Mouse (Mus musculus) midbrain, embryonic 16.5 days (tissue): ENCODE data around the gene Csf2. TPM values are rescaled to one million over a fixed set of nuclear protein-coding genes. Genes with fewer than 3 reads are reported as not detected.

ENCODE experiments used
- ATAC-seq: fragments of 200-750 bp; cut with Nextera tagmentation; 2 replicates; pipeline ENCODE4 v1.8.0; 2017; ENCODE audit warnings: moderate TSS enrichment
- H3K27ac ChIP-seq: fragments of 300-500 bp; sonication (generic); 2 replicates; pipeline ENCODE4 v1.5.1; 2014; ENCODE audit warnings: mild to moderate bottlenecking, low read length, mixed read lengths
- H3K27me3 ChIP-seq: fragments of 300-500 bp; sonication (generic); 2 replicates; pipeline ENCODE4 v1.6.1; 2014; ENCODE audit warnings: low read depth, low read length, mixed read lengths; ENCODE audit not compliant: control insufficient read depth, insufficient read depth
- H3K36me3 ChIP-seq: fragments of 300-500 bp; sonication (generic); 2 replicates; pipeline ENCODE4 v1.6.1; 2014; ENCODE audit warnings: mild to moderate bottlenecking, low read length, moderate library complexity, mixed read lengths; ENCODE audit not compliant: control insufficient read depth, insufficient read depth
- H3K4me1 ChIP-seq: fragments of 300-500 bp; sonication (generic); 2 replicates; pipeline ENCODE4 v1.6.1; 2014; ENCODE audit warnings: mild to moderate bottlenecking, low read length, mixed read lengths; ENCODE audit not compliant: control insufficient read depth, insufficient read depth
- H3K4me2 ChIP-seq: fragments of 300-500 bp; sonication (generic); 2 replicates; pipeline ENCODE4 v1.6.1; 2014; ENCODE audit warnings: mild to moderate bottlenecking, low read length, mixed read lengths
- H3K4me3 ChIP-seq: fragments of 300-500 bp; sonication (generic); 2 replicates; pipeline ENCODE4 v1.5.1; 2014; ENCODE audit warnings: low read depth, mild to moderate bottlenecking, low read length, moderate library complexity, mixed read lengths
- H3K9ac ChIP-seq: fragments of 300-500 bp; sonication (generic); 2 replicates; pipeline ENCODE4 v1.6.1; 2014; ENCODE audit warnings: low read depth, low read length, mixed read lengths
- H3K9me3 ChIP-seq: fragments of 300-500 bp; sonication (generic); replicated peaks from 2 replicates; pipeline ENCODE4 v1.6.1; 2014; ENCODE audit warnings: mild to moderate bottlenecking, low read length, mixed read lengths; ENCODE audit not compliant: control insufficient read depth, poor library complexity, severe bottlenecking
- WGBS: fragments of 180-500 bp; shearing (Covaris S2); extraction: QIAGEN DNeasy Blood & Tissue Kit; methylation state at CpG from one replicate; pipeline ENCODE4 v1.1.7; 2014; 5-methylcytosine and 5-hydroxymethylcytosine counted together
- polyA plus RNA-seq: library from polyadenylated mRNA; unstranded; fragments of >200 nt; fragmentation: Nextera tagmentation; extraction: Ambion mirVana; gene quantifications from 2 replicates; pipeline ENCODE4 v1.2.1, GENCODE M21; 2015

The Csf2 gene
- polyA plus RNA-seq, 1 experiment from 2014 or later = not detected

GRCm38 (mm10) chr11:54201881-54202685 lies 47.4 kb downstream of the Csf2 start:
- ATAC-seq = no peak
- Histone ChIP-seq H3K4me2 (no peak overlapping the region), H3K27ac (no peak overlapping the region), H3K4me3 (no peak overlapping the region), H3K9ac (no peak overlapping the region), H3K4me1 (no peaks in the 10 kb centered on the region), H3K9me3 (no peaks in the 10 kb centered on the region), H3K36me3 (no peaks in the 10 kb centered on the region), H3K27me3 (no peaks in the 10 kb centered on the region)
- WGBS = 85% methylated on average over 3 of the region's 3 CpGs

- H3K27ac ChIP-seq = no peak overlapping the region
- no peak overlapping the region for H3K4me3 ChIP-seq
- no peaks in the 10 kb centered on the region for H3K27me3 ChIP-seq
- no peak for ATAC-seq
- H3K4me2 ChIP-seq = no peak overlapping the region
- H3K9me3 ChIP-seq = no peaks in the 10 kb centered on the region
- no peak overlapping the region for H3K9ac ChIP-seq
- H3K36me3 ChIP-seq = no peaks in the 10 kb centered on the region
- no peaks in the 10 kb centered on the region for H3K4me1 ChIP-seq
- WGBS = 89% methylated on average over 5 of the region's 5 CpGs
Measured at GRCm38 (mm10) chr11:54201287-54201773, 48.1 kb downstream of the Csf2 start.

Other genes starting within 250 kb of the Csf2 start
- gene Slc22a4, start 221.6 kb downstream of the Csf2 start, polyA plus RNA-seq = 3.7 and 6.5 TPM in 2 replicates
- gene Pdlim4, start 180.7 kb downstream of the Csf2 start, polyA plus RNA-seq = 20.5 and 26.7 TPM in 2 replicates
- 9.6 and 9.7 TPM in 2 replicates for gene P4ha2, start 149.6 kb downstream of the Csf2 start, polyA plus RNA-seq
- not detected in 2 replicates for gene Il3, start 17.6 kb upstream of the Csf2 start, polyA plus RNA-seq
- 46.2 and 47.0 TPM in 2 replicates for gene Acsl6, start 54.1 kb upstream of the Csf2 start, polyA plus RNA-seq
- not detected in 2 replicates for gene Meikin, start 121.0 kb upstream of the Csf2 start, polyA plus RNA-seq
- gene Fnip1, start 188.5 kb upstream of the Csf2 start, polyA plus RNA-seq = 12.3 and 13.0 TPM in 2 replicates